Mouse (Mus musculus) stomach, embryonic 16.5 days (tissue): ENCODE data around the gene Slc31a1. TPM values are rescaled to one million over a fixed set of nuclear protein-coding genes. Genes with fewer than 3 reads are reported as not detected.
A peak's percentile ranks its signal among the peaks of the same experiment; 100 is the strongest.

ENCODE experiments used
- ATAC-seq: fragments of 200-750 bp; cut with Nextera tagmentation; 2 replicates; pipeline ENCODE4 v1.8.0; 2017; ENCODE audit warnings: moderate number of reproducible peaks, moderate TSS enrichment; ENCODE audit not compliant: insufficient read depth, low FRiP score
- H3K27ac ChIP-seq: fragments of 300-500 bp; sonication (generic); 2 replicates; pipeline ENCODE4 v1.5.1; 2014; ENCODE audit warnings: low read length
- H3K27me3 ChIP-seq: fragments of 300-500 bp; sonication (generic); 2 replicates; pipeline ENCODE4 v1.6.1; 2014; ENCODE audit warnings: low read length, control low read depth, mixed read lengths; ENCODE audit not compliant: control insufficient read depth, insufficient read depth
- H3K36me3 ChIP-seq: fragments of 300-500 bp; sonication (generic); 2 replicates; pipeline ENCODE4 v1.6.1; 2014; ENCODE audit warnings: low read length; ENCODE audit not compliant: control insufficient read depth, insufficient read depth
- H3K4me1 ChIP-seq: fragments of 300-500 bp; sonication (generic); 2 replicates; pipeline ENCODE4 v1.6.1; 2014; ENCODE audit warnings: low read length, control low read depth, mixed read lengths; ENCODE audit not compliant: control insufficient read depth, insufficient read depth
- H3K4me2 ChIP-seq: fragments of 300-500 bp; sonication (generic); 2 replicates; pipeline ENCODE4 v1.6.1; 2014; ENCODE audit warnings: low read depth, low read length, mixed read lengths
- H3K4me3 ChIP-seq: fragments of 300-500 bp; sonication (generic); replicated peaks from 2 replicates; pipeline ENCODE4 v1.5.1; 2014; ENCODE audit warnings: mild to moderate bottlenecking, low read length
- H3K9ac ChIP-seq: fragments of 300-500 bp; sonication (generic); 2 replicates; pipeline ENCODE4 v1.6.1; 2014; ENCODE audit warnings: low read length
- H3K9me3 ChIP-seq: fragments of 300-500 bp; sonication (generic); replicated peaks from 2 replicates; pipeline ENCODE4 v1.6.1; 2016; ENCODE audit warnings: low read length, control low read depth; ENCODE audit not compliant: control insufficient read depth
- WGBS: fragments of 180-500 bp; shearing (Covaris S2); extraction: QIAGEN DNeasy Blood & Tissue Kit; methylation state at CpG from one replicate; pipeline ENCODE4 v1.1.7; 2014; 5-methylcytosine and 5-hydroxymethylcytosine counted together
- polyA plus RNA-seq: library from polyadenylated mRNA; unstranded; fragments of >200 nt; fragmentation: Nextera tagmentation; extraction: Ambion mirVana; gene quantifications from 2 replicates; pipeline ENCODE4 v1.2.1, GENCODE M21; 2015

Slc31a1 gene
- polyA plus RNA-seq, 1 experiment from 2014 or later, result 62.9 TPM

DNA sequence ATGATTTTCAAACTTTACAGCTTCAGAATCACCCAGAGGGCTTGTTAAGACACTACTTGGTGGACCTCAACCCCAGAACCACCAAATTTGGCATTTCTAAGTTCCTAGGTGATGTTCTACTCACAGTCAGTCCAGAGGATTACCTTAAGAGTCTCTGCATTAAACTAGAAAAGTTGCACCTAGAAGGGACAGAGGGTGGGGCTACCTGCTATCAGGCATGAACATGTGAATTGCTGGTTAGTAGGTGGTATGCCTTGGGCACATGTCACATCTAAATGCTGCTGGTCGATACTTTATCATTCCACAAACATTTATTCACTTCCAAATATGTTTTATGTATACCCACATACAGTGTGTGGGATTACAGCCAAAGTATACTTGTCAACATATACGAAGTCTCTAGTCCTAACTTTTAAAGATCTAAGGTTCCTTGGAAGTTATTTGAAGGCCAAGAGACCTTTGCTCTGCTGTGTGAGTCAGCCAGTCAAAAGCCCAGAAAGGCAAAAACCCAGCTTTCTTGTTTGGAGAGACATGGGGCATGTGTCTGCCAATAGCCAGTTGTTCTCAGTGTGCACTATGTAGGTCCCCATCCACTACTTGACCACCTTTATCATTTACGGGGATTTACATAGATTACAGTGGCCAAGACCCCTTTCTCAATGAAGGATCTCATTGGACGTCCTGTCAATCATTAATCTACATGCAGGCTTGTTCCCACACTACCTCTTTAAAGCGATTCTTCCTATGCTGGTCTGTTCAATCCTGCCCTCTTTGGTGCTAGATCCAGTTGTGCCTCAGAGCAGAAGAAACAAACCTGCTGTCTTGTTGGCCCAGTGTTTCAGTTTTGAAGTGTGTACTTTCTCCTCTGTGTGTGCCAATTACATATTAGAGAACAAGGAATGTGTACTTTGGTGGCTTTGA, 29.3 kb downstream of the Slc31a1 start:
- Histone ChIP-seq H3K4me1 (no peaks in the 10 kb centered on the region), H3K4me3 (no peak overlapping the region), H3K27ac (no peak overlapping the region), H3K4me2 (no peak overlapping the region), H3K9ac (no peak overlapping the region), H3K27me3 (no peaks in the 10 kb centered on the region), H3K9me3 (no peaks in the 10 kb centered on the region), H3K36me3 (no peaks in the 10 kb centered on the region; the same call in 1 of the 2 replicates)
- no peak for ATAC-seq
- WGBS, result 69% methylated on average over 5 of the region's 5 CpGs

DNA sequence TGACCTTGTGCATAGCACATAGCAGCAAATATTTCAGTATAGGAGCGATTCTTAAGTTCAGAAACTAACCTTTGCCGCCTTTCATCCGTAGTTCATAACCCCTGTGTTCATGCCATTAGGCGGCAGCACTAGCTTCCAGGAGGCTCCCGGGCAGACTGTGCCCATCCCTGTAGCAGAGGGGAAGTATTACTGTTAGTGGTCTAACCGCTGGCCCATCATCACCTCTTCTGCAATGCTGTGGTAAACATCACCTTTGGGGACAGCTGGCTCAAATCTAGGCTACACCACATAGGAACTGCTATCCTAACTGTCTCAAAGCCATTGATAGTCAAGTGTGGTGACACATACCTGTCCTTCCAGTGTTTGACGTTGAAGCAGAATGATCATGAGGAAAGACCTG, 31.4 kb downstream of the Slc31a1 start:
- Histone ChIP-seq H3K4me3 (no peak overlapping the region), H3K9me3 (no peaks in the 10 kb centered on the region), H3K4me2 (no peak overlapping the region), H3K9ac (no peak overlapping the region), H3K4me1 (no peaks in the 10 kb centered on the region), H3K27me3 (no peaks in the 10 kb centered on the region), H3K36me3 (peaks cover 4% of the 10 kb centered on the region; the same call in 1 of the 2 replicates), H3K27ac (no peak overlapping the region)
- ATAC-seq, result no peak
- WGBS, result 79% methylated on average over 7 of the region's 7 CpGs

DNA sequence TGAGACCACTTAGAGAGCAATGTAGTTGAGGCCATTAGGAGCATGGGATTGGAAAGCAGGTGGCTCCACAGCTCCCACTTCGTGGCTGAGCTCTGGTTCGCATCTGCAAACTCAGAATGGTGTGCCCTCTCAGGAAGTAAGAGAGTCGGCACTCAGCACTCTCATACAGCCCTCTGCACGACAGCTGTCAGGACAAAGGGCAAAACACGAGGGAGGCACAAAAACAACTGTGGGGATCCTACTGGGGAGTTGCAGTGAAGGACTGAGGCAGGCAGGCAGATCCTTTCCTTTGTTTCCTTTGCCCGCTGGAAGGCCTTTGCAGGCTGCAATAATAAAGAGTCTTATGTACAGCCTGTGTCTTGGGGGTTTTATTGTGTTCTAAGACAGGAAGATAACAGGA, 32.9 kb downstream of the Slc31a1 start:
- H3K9ac ChIP-seq, result no peak overlapping the region
- no peak overlapping the region for H3K4me2 ChIP-seq
- H3K36me3 ChIP-seq, result peaks cover 14% of the 10 kb centered on the region; the same call in 1 of the 2 replicates
- no peak for ATAC-seq
- 69% methylated on average over 6 of the region's 6 CpGs for WGBS
- H3K27me3 ChIP-seq, result no peaks in the 10 kb centered on the region
- H3K4me3 ChIP-seq, result no peak overlapping the region
- no peaks in the 10 kb centered on the region for H3K9me3 ChIP-seq
- no peaks in the 10 kb centered on the region for H3K4me1 ChIP-seq
- no peak overlapping the region for H3K27ac ChIP-seq

DNA sequence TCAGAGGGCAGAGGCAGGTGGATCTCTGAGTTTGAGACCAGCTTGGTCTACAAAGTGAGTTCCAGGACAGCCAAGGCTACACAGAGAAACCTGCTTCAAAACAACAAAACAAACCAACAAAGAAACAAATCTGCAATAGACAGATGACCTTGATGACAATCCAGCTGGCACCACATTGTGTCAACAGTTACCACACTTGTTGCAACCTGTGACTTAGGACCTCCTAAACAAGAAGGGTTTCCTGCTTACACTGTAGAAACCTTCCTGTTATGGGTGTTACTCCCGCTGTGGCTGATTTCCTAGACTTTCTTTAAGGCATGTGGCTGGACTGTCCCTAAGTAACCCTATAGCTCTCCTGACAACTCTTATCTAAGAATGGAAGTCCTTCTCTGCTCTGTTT, 35.3 kb downstream of the Slc31a1 start:
- Histone ChIP-seq H3K9ac (no peak overlapping the region), H3K4me1 (no peaks in the 10 kb centered on the region), H3K27me3 (no peaks in the 10 kb centered on the region), H3K4me3 (no peak overlapping the region), H3K4me2 (no peak overlapping the region), H3K27ac (no peak overlapping the region), H3K36me3 (peaks cover 25% of the 10 kb centered on the region), H3K9me3 (no peaks in the 10 kb centered on the region)
- ATAC-seq, result no peak
- 81% methylated on average over 1 of the region's 1 CpGs for WGBS

DNA sequence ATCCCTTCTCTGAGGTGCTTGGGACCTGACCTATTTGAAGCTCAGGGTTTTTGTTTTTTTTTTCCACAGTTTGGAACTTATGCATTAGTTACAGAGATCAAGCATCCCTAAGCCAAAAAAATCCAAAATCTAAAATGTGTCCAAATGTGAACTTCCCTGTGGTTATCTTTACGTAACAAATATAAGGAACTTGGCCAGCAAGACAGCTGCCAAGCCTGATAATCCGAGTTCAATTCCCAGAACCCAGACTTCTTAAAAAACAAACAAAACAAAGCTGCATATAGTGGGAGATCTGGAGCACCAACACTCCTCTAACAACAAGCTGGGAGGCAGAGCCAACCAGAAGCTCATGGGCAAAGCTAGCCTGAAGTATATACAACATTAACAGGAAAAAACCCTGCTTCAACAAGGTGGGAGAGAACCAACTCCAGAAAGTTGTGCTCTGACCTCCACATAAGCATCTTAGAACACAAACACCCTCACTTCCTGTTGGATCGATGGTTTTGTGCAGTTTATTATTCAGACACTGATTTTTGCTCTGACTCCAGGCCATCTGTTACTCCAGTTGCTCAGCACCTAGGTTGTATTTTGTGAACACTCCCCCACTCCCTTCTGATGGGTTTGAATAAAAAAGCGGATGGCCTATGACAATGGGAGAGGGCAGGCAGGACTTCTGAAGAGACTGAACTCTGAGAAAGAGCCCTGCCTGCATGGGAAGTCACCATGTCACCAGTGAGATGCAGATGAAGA, 37.3 kb downstream of the Slc31a1 start:
- H3K4me1 ChIP-seq, result no peaks in the 10 kb centered on the region
- no peaks in the 10 kb centered on the region for H3K9me3 ChIP-seq
- peaks cover 29% of the 10 kb centered on the region for H3K36me3 ChIP-seq
- no peak overlapping the region for H3K4me3 ChIP-seq
- no peak overlapping the region for H3K9ac ChIP-seq
- no peak for ATAC-seq
- no peak overlapping the region for H3K27ac ChIP-seq
- H3K27me3 ChIP-seq, result no peaks in the 10 kb centered on the region
- 77% methylated on average over 4 of the region's 4 CpGs for WGBS
- no peak overlapping the region for H3K4me2 ChIP-seq

DNA sequence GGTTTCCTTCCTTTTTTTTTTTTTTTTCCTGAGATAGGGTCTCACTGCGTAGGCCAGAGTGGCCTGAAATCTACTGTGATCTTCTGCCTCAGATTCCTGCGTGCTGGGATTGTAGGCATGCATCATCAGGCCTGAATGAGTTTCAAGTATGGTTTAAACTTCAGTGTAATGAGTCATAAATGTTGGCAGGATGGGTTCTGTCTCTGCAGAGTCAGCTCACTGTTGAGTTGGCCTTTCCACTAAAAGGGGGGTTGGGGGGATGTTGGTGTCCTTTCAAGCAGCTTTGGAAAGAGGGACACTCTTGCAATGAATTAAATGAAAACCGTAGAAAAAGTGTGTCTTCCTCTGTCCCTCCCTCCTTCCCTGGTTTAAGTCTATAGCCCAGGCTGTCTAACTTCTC, 38.4 kb downstream of the Slc31a1 start:
- no peak for ATAC-seq
- Histone ChIP-seq H3K4me2 (no peak overlapping the region), H3K4me1 (no peaks in the 10 kb centered on the region; the same call in 1 of the 2 replicates), H3K27me3 (no peaks in the 10 kb centered on the region), H3K9me3 (no peaks in the 10 kb centered on the region), H3K4me3 (no peak overlapping the region), H3K27ac (no peak overlapping the region), H3K36me3 (peaks cover 29% of the 10 kb centered on the region), H3K9ac (no peak overlapping the region)
- WGBS, result 88% methylated on average over 3 of the region's 3 CpGs

DNA sequence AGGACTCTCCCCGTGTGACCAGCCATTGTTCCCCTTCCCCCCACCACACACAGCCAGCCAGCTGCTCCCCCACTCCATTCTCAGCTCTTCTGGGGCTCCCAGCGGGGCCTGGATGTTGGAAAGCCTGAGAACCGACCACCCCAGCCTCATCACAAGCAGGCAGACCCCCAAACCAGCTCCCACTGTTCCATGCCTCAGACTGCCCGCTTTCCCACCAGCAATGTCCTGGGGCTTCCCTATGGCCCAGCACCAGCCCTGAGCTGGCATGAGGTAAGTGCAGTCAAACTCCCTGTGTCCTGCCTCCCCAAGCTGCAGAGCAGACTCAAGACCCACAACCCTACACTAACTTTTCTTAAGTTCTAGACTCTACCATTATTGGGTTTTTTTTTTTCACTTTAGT, 45.6 kb downstream of the Slc31a1 start:
- Histone ChIP-seq H3K4me1 (peaks cover 11% of the 10 kb centered on the region), H3K9me3 (no peaks in the 10 kb centered on the region), H3K4me3 (no peak overlapping the region), H3K27ac (no peak overlapping the region), H3K4me2 (no peak overlapping the region), H3K36me3 (0 out of 2 replicates have a peak, but pooled peaks cover 1% of the 10 kb centered on the region), H3K9ac (no peak overlapping the region), H3K27me3 (no peaks in the 10 kb centered on the region)
- 80% methylated on average over 4 of the region's 4 CpGs for WGBS
- ATAC-seq, result no peak

DNA sequence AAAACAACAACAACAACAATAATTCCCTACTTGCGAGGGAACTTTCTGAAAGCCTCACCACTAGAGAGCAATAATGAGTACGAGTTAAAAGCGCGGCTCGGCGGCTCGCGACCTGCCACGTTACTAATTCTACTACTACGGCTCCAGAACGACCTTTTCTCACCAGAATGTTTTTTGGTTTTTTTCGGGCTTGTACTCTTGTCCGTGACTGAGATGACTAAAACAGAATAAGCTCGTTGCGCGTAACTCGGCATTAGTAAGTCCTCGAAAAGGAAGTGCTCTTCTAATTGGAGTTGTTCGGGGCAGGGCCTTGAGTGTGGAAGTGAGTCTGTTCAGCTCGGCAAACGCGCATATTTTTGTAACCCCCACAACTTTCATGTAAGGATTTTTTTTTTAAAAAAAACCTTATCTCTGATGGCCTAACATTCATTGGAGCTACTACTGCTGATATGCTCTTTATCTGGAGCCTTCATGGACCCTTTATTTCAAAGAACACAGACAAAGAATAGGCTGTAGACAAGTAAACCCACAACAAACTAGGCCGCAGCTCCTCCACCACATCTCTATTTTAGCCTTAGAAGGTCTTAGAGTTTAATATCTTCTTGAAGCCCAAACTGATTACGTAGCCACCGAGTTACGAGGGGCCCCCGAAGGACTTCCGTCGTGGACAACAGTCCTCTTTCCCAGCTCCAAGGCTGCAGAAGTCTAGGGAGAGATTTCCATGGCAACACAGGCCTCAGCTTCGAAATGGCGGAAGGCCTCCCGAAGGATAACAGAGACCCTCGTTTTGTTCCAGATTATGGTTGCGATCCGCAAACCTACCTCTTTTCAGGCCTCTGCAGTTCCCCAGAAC, 47.4 kb downstream of the Slc31a1 start:
- no peaks in the 10 kb centered on the region for H3K27me3 ChIP-seq
- H3K9ac ChIP-seq, result peak overlapping the region; percentile 86
- H3K4me1 ChIP-seq, result peaks cover 11% of the 10 kb centered on the region
- no peaks in the 10 kb centered on the region for H3K9me3 ChIP-seq
- peak; percentile 56 for ATAC-seq
- under 1% methylated on average over 35 of the region's 35 CpGs for WGBS
- peaks cover 9% of the 10 kb centered on the region; the same call in 1 of the 2 replicates for H3K36me3 ChIP-seq
- H3K4me2 ChIP-seq, result peak overlapping the region; percentile 60
- H3K4me3 ChIP-seq, result peak overlapping the region; percentile 80
- peak overlapping the region; percentile 85 for H3K27ac ChIP-seq
